Mouse (Mus musculus): ENCODE measurements around the gene Pate2.
"Not testable (repeated sequence)": the region's sequence is repeated elsewhere in the genome, so short reads cannot be mapped to it uniquely, and the experiment has no call there.

Pate2 gene

DNA sequence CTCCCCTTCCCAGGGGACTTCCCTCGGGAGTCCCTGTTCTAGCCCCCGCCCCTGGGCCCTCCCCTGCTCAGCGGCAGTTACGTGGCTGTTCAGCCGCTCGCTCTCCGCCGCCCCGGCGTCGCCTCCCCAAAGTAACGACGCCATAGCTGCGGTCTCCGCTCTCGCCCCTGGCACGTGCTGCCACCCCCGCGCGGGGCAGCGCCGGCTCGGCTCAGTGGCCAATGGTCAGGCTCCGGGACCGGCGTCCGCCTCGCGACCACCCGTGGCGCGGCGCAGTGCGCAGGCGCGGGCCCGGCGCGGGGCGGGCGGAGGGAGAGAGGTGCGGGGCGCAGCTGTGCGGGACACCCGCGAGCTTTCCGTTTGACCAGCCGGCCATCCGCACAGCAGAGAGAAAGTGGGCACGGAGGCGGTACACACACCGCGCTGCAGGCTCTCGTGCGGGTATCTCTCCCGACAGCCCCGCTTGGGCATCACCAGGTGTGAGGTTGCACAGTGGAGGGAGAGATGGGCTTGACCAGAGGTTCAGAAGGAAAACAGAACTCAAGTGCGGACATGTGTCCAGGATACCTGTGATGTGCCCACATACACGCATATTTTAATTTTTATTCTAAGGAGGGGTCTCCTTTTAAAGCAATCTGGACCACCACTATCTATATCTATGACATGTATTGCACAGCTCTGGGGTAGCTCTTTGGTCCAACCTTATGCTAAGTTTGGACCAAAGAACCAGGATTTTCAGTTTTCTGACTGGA, 11.7 kb upstream of the Pate2 start, which contains the start of the genes Ddx25 and Pus3:
Gene Ddx25 (minus strand): TSS at position 272 of the 752 bp plus-strand sequence.
Gene Pus3 (plus strand): TSS at position 339 of the 752 bp plus-strand sequence.
- DNase-seq: peak; percentile 90

GRCm38 (mm10) chr9:35559009-35559890, 10.8 kb upstream of the Pate2 start:
- peak; percentile 80 for DNase-seq

GRCm38 (mm10) chr9:35561076-35561475, 9.0 kb upstream of the Pate2 start:
- DNase-seq: no peak

GRCm38 (mm10) chr9:35561583-35561982, 8.5 kb upstream of the Pate2 start:
- no peak for DNase-seq

DNA sequence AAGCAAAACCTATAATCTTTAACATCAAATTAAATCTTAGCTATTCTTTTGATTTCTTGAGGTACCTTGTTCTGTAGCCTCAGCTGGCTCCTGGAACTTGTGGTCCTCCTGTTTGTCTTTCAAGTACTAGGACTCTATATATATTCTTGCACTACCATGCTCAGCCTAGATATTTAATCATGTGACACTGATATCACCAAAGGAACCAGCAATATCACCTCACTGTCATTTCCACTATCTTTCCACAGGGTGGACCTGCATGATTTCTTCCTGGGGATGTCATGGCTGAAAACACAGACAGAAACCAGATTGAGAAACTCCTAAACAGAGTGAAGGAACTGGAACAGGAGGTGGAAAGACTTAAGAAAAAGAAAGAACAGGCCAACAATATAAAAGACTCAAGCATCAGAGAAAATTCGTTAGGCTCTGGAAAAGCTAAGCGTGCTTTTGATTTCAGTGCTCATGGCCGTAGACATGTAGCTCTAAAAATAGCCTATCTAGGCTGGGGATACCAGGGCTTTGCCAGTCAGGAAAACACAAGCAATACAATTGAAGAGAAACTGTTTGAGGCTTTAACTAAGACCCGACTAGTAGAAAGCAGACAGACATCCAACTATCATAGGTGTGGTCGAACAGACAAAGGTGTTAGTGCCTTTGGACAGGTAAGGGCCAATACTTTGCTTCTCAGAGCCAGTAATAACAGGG, 5.4 kb upstream of the Pate2 start:
- DNase-seq: no peak

GRCm38 (mm10) chr9:35567995-35568394, 2.1 kb upstream of the Pate2 start:
- no peak for DNase-seq

- no peak for DNase-seq
These were observed 579 bp downstream of the Pate2 start for GRCm38 (mm10) chr9:35570663-35571062.

GRCm38 (mm10) chr9:35574416-35574815, 4.3 kb downstream of the Pate2 start:
- no peak for DNase-seq

GRCm38 (mm10) chr9:35587674-35588073, 17.6 kb downstream of the Pate2 start:
- no peak for DNase-seq

DNA sequence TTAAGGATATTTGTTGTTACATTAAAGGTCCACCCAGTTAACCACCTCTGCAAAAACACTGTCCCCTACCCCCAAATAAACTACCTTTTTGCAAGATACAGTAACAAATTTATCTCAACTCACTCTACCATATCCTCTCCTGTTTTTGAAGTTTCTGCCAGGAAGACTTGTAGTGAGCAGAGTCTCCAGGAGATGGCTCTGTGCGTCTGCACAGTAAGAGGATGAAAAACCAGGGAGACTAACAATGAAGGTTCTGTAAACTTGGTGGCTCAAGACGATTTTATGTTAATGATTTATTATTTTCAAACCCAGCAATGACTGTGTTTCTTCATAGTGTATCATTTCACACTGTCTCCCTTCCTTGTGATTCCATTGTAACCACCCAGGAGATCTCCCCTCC, 22.8 kb downstream of the Pate2 start:
- no peak for DNase-seq

DNA sequence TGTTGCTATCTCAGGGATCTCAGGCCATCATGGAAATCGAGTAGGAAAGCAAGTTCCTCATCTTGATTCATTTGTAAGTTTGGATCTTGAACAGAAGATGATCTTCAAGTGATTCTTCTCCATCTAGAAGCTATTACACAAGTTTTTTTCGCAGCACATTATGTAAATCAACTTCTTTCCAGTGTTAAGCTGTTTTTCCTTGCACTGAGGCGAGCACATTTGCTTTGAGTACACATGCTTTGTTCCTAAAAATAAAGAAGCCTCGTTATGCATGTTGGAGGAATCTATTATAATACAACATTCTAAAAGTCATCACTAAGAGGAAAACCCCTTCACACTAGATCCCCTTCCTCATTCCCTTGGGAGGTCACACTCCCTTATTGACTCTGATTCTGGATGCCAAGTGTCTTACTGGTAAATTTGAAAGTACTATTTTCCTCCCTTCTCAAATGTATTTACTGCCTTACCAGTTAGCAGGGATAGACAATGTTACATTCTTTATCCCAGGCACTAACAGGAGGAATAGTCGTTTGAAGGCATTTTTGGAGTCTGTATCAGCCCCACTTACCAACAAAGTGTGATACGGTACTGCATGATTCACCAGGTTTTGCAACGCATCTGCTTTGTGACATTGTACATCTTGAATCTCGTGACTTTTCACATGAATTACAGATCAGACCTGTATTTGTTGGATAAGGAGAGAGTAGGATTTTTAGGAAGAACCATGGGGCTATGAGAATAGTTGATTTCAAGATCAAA, 37.7 kb downstream of the Pate2 start:
- no peak for DNase-seq

- no peak for DNase-seq
These were observed 41.8 kb downstream of the Pate2 start, which contains the start of gene Pate4 for GRCm38 (mm10) chr9:35611841-35612240. Pate4 (minus strand) TSS chr9:35611941.

DNA sequence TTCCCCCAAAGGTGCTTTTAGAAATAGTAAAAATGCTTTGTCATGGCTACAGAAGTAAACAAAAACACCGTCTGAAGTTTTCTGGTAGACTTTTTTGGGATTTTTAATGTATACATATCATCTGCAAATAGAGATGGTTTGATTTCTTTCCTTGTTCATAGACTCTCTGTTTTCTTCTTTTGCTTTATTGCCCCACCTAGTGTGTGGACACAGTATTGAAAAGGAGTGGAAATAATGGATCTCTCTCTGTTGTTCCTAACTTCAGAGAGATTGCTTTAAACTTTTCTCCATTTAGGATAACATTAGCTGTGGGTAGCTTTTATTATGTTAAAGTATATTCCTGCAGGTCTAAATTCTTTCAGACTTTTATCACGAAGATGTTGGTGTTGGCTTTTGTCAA, 43.9 kb downstream of the Pate2 start:
- DNase-seq: no peak

DNA sequence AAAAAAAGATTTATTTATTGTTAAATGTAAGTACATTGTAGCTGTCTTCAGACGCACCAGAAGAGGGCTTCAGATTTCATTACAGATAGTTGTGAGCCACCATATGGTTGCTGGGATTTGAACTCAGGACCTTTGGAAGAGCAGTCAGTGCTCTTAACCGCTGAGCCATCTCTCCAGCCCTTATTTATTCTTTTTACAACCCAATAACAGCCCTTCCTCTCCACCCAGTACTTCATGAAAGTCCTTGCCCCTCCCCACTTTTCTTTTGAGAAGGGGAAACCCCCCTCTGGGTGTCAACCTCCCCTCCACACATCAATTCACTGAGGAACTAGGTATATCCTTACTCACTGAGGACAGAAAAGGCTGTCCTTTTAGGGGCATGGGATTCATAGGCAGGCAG, 46.7 kb downstream of the Pate2 start:
- DNase-seq: not testable (repeated sequence)

- no peak for DNase-seq
These were observed 62.9 kb downstream of the Pate2 start for GRCm38 (mm10) chr9:35632981-35633380.

GRCm38 (mm10) chr9:35648102-35648501, 78.0 kb downstream of the Pate2 start, which contains the start of gene Pate3:
Pate3 (minus strand) TSS chr9:35648202.
- no peak for DNase-seq

- DNase-seq: no peak
These were observed 103.5 kb downstream of the Pate2 start for GRCm38 (mm10) chr9:35673557-35673956.

DNA sequence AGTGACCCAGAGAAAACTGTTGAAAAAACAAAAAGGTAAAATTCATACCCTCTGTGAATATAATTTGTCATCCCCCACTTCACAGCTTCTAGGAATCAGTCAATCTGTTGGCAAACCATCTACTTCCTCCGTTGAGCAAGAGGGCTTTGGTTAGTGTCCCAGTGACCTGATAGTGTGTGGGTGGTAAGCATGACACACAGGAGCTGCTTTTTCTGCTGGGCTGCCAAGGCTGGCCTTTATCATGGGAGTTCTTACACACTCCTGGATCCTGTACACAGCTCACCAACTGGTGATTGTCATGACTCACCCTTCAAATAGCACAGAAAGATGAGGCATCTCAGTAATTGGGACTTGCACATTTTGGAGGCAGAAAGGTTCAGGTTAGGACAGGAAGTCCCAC, 116.9 kb downstream of the Pate2 start, which contains the start of gene Pate1:
Gene Pate1 (minus strand): TSS at position 378 of the 400 bp plus-strand sequence.
- no peak for DNase-seq

DNA sequence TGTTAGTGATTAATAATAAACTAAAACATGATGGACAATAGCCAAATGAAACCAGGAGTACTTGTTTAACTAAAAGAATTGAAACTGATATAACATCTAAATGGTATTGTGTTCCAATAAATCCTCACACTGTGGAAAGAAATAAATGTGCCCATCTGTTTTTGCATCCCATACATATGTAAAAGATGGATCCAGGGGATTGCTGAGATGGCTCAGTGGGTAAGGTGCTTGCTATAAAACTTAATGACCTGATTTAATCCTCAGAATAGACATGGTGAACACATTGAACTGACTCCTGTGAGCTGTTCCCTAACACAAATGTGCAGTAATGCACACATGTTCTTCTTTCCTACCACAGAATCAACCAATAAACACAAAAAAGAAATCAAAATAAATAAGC, 121.8 kb downstream of the Pate2 start:
- DNase-seq: no peak

DNA sequence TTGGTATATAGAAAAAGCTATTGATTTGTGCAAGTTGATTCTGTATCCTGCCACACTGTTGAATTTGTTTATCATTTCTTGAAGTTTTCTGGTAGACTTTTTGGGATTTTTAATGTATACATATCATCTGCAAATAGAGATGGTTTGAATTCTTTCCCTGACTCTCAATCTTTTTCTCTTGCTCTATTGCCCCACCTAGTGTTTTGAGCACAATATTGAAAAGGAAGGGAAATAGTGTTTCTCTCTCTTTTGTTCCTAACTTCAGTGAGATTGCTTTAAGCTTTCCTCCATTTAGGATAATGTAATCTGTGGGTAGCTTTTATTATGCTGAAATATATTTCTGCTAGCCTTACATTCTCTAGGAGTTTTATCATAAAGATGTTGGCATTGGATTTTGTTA, 137.2 kb downstream of the Pate2 start:
- DNase-seq: no peak

Measured in cerebellum, adult 8-10 months (tissue).